Mouse (Mus musculus) bone marrow, adult 2 months (tissue): ENCODE data around the gene Prkca.

Experiments
- CTCF ChIP-seq: fragments of 200-500 bp; IDR thresholded peaks from 2 replicates; pipeline ENCODE4 v1.5.1; 2011; ENCODE audit warnings: low read length, control low read depth; ENCODE audit not compliant: control insufficient read depth, insufficient read depth
- POLR2A ChIP-seq: fragments of 200-500 bp; IDR thresholded peaks from 2 replicates; pipeline ENCODE4 v1.6.1; 2011; ENCODE audit warnings: low read depth, mild to moderate bottlenecking, control low read depth, low read length, borderline replicate concordance; ENCODE audit not compliant: control insufficient read depth

DNA sequence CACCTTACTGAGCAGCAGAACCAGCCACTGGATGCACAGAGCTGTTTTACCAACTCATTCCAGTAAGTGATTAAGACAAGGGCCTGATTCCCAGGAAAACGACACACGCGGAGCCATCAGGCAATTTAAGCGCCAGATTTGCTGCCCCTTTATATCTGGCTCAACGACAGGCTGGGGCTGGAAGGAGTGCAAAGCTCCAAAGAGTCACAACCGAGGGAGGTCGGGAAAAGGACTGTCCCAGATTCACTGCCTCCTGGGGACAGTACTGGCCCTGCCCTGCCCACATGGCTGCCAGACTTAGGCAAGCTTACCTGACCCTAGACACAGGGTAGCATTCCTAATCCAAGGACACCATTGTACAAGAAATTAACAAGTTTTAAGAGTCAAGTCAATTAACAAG lies 69.7 kb downstream of the Prkca start:
- TF ChIP-seq CTCF (no peak), POLR2A (no peak)
